Mouse (Mus musculus): Measurements from ENCODE around the gene Map3k5. TPM values are rescaled to one million over a fixed set of nuclear protein-coding genes. Genes with fewer than 3 reads are reported as not detected.
A peak's percentile ranks its signal among the peaks of the same experiment; 100 is the strongest.

Gene Map3k5
- total and polyA plus RNA-seq, 3 experiments, result 0.35 to 0.97 TPM; not detected in 1

DNA sequence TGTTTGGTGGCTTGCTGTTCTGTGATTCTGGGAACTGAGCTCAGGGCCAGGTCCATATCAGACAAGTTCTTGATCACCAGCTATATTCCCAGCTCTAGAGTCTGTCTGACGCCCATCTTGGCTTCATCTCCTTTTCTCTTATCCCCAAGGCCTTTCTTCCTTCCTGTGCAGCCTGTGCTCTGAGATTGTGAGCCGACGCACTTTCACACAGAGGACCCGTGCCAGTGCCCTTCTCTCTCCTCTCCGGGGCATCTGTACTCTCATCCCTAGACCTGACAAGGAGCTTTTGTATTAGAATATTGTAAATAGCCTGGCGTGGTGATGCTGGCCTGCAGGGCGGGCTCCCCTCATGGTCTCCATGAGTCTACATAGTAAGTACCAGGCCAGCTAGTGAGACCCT is 221.1 kb downstream of the Map3k5 start:
- H3K4me3 ChIP-seq (ENCODE audit: control insufficient read depth in 1 of 2, insufficient read depth in 1 of 2, low read depth in 2 of 2, low read length in 2 of 2), result peak overlapping the region; percentile 8 to 33; a peak in 3 of 4 replicates
- H3K36me3 ChIP-seq (ENCODE audit: control insufficient read depth in 1 of 2, insufficient read depth in 2 of 2, low read length in 2 of 2), result peaks cover 0 to 2% of the 10 kb centered on the region in 2 experiments; a peak in 2 of 4 replicates
- peaks cover 0 to 2% of the 10 kb centered on the region in 2 experiments; a peak in 1 of 4 replicates for H3K27me3 ChIP-seq (ENCODE audit: control insufficient read depth in 1 of 2, insufficient read depth in 2 of 2, low read length in 2 of 2)
- TF ChIP-seq MAX (IDR thresholded peaks at IDR 0.05; ENCODE audit: low read length) (no peak), ZC3H11A (IDR thresholded peaks at IDR 0.05; ENCODE audit: low read depth, low read length) (no peak), CTCF (IDR thresholded peaks at IDR 0.05 in 2 of 3, conservative IDR thresholded peaks at IDR 0.05 in 1 of 3; ENCODE audit: control insufficient read depth in 1 of 3, insufficient read depth in 1 of 3, low read depth in 2 of 3, low read length in 3 of 3, poor library complexity in 1 of 3, severe bottlenecking in 1 of 3) (no peak), USF1 (IDR thresholded peaks at IDR 0.05; ENCODE audit: low read depth, low read length) (no peak), GATA1 (IDR thresholded peaks at IDR 0.05; ENCODE audit: low read depth, low read length) (peak; percentile 26; the same call in 1 of the 2 replicates), TCF12 (IDR thresholded peaks at IDR 0.05; ENCODE audit: low read depth, low read length) (peak; percentile 45; the same call in 1 of the 2 replicates), EP300 (IDR thresholded peaks at IDR 0.05; ENCODE audit: low read depth in 1 of 2, low read length in 2 of 2) (0 out of 4 replicates have a peak, but pooled peaks of 1 of the 2 experiments have one; percentile 13), POLR2A (IDR thresholded peaks at IDR 0.05; ENCODE audit: control insufficient read depth in 1 of 2, insufficient read depth in 1 of 2, low read depth in 1 of 2, low read length in 2 of 2, poor library complexity in 1 of 2) (no peak), CHD2 (IDR thresholded peaks at IDR 0.05; ENCODE audit: low read length) (no peak), ZKSCAN1 (IDR thresholded peaks at IDR 0.05; ENCODE audit: low read depth, low read length) (no peak), ETS1 (IDR thresholded peaks at IDR 0.05; ENCODE audit: low read depth, low read length) (no peak), TAL1 (IDR thresholded peaks at IDR 0.05; ENCODE audit: low read length) (peak; percentile 52), NELFE (IDR thresholded peaks at IDR 0.05; ENCODE audit: low read depth, low read length) (no peak), MEF2A (IDR thresholded peaks at IDR 0.05; ENCODE audit: extremely low read depth, insufficient replicate concordance, low read depth, low read length, poor library complexity, severe bottlenecking) (no peak)
- peaks cover 0 to 6% of the 10 kb centered on the region in 2 experiments; a peak in 1 of 4 replicates for H3K4me1 ChIP-seq (ENCODE audit: control insufficient read depth in 1 of 2, insufficient read depth in 2 of 2, low read length in 2 of 2)
- DNase-seq (ENCODE audit: low read depth, low spot score), result peak; percentile 53
- no peaks in the 10 kb centered on the region for H3K9me3 ChIP-seq (replicated peaks; ENCODE audit: insufficient read depth, low read length)
- no peak overlapping the region for H3K27ac ChIP-seq (ENCODE audit: control insufficient read depth, low read depth, low read length)
- H3K9ac ChIP-seq (ENCODE audit: control insufficient read depth, low read depth, low read length, poor library complexity, severe bottlenecking), result 0 out of 2 replicates have a peak overlapping the region, but pooled peaks have one; percentile 7
- H3K79me2 ChIP-seq (ENCODE audit: control insufficient read depth, insufficient read depth, low read length, poor library complexity), result no peaks in the 10 kb centered on the region

DNA sequence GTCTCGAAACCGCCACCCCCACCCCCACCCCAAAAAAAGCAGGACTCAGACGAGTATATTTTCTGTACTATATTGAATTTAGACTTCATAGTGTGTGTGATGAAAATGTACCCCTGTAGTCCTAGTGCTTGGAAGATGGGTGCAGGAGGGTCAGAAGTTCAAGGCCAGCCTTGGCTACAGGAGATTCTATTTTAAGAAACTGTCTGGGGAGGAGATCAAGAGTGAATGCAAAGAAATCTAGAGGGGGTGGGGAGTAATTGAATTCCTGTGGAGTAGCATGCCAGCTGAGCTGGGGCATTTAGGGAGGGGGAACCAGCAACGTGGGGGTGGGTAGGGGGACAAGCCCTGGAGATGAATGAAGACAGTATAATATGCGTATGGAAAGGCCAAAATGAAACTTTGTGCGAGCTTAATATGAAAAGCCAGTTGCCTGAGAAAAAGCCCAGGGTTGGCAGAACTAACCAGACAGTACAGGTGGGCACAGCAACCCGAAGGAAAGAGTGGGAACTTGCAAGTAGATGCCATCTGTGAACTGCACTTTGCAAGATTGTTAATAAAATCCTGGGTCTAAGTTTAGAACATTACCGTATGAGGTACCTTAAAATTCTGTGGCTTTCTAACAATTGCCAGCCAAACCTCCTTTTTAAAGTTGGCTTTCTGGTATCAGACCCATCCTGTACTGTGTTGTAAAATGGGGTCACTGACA is 222.9 kb downstream of the Map3k5 start:
- H3K27me3 ChIP-seq (ENCODE audit: control insufficient read depth in 1 of 2, insufficient read depth in 2 of 2, low read length in 2 of 2), result no peaks in the 10 kb centered on the region
- no peak overlapping the region for H3K9ac ChIP-seq (ENCODE audit: control insufficient read depth, low read depth, low read length, poor library complexity, severe bottlenecking)
- no peak for TF ChIP-seq MEF2A (IDR thresholded peaks at IDR 0.05; ENCODE audit: extremely low read depth, insufficient replicate concordance, low read depth, low read length, poor library complexity, severe bottlenecking)
- TF ChIP-seq TCF12 (IDR thresholded peaks at IDR 0.05; ENCODE audit: low read depth, low read length), result no peak

More for the DNA sequence above, 222.9 kb downstream of the Map3k5 start:
- H3K4me3 ChIP-seq (ENCODE audit: control insufficient read depth in 1 of 2, insufficient read depth in 1 of 2, low read depth in 2 of 2, low read length in 2 of 2), result no peak overlapping the region
- no peaks in the 10 kb centered on the region for H3K9me3 ChIP-seq (replicated peaks; ENCODE audit: insufficient read depth, low read length)
- no peak for DNase-seq (ENCODE audit: low read depth, low spot score)
- peaks cover 0 to 6% of the 10 kb centered on the region in 2 experiments; a peak in 1 of 4 replicates for H3K4me1 ChIP-seq (ENCODE audit: control insufficient read depth in 1 of 2, insufficient read depth in 2 of 2, low read length in 2 of 2)
- peaks cover 0 to 2% of the 10 kb centered on the region in 2 experiments; a peak in 2 of 4 replicates for H3K36me3 ChIP-seq (ENCODE audit: control insufficient read depth in 1 of 2, insufficient read depth in 2 of 2, low read length in 2 of 2)
- H3K79me2 ChIP-seq (ENCODE audit: control insufficient read depth, insufficient read depth, low read length, poor library complexity), result no peaks in the 10 kb centered on the region
- H3K27ac ChIP-seq (ENCODE audit: control insufficient read depth, low read depth, low read length), result no peak overlapping the region
